Mouse (Mus musculus): ENCODE measurements around the gene AC109138.7.

The AC109138.7 gene

DNA sequence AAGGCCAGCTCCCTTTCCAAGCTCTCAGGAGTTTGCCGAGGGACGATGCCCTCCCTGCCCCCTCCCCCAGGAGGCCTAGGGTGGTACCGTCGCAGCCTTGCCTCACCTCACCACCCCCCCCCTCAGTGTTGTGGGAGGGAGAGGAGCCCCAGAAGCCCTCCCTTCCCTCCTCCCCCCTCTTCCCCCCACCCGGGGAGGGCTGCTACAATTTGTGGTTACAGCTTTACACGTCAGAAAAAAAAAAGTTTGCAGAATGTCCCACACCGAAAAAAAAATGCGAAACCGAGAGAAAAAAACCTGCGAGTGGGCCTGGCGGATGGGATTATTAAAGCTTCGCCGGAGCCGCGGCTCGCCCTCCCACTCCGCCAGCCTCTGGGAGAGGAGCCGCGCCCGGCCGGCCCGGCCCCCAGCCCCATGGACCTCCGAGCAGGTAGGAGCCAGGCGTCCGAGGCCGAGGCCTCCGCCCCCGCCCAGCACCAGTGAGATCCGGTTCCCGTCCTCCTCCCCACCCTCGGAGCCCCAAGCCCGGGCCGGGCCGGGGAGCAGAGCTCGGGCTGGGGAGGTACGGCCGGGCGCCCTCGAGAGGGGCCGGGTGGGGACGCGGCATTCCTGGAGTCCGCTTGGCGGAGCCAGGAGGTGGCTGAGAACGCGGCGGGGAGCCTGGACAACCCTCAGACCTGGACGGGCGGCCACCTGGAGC is at the start of gene AC109138.7, which contains the start of gene Clcf1:
TSS of gene AC109138.7 (plus strand) at position 287 of the 700 bp plus-strand sequence.
TSS of gene Clcf1 (plus strand) at position 168 of the 700 bp plus-strand sequence.
- no peak for DNase-seq (ENCODE audit: low read depth, low spot score)

DNA sequence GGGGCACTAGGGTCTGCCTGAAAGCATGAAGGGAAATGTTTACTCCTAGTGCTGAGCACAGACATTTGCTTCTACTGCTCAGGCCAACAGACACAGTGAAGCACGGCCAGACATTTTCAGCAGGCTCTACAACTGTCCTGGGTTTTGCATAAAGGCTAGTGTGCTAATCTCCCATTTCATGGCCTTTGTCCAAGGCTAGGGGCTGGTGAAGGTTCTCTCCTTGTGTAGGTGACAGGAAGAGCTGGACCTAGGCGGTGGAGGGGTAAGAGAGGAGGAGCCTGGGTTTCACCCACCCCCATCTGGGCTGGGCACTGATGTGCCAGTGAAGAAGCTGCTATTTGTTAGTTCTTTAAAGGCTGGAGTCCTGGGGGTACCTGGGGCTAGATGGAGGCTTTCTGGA is 49.4 kb upstream of the AC109138.7 start:
- no peak for DNase-seq (ENCODE audit: low read depth, low spot score)

DNA sequence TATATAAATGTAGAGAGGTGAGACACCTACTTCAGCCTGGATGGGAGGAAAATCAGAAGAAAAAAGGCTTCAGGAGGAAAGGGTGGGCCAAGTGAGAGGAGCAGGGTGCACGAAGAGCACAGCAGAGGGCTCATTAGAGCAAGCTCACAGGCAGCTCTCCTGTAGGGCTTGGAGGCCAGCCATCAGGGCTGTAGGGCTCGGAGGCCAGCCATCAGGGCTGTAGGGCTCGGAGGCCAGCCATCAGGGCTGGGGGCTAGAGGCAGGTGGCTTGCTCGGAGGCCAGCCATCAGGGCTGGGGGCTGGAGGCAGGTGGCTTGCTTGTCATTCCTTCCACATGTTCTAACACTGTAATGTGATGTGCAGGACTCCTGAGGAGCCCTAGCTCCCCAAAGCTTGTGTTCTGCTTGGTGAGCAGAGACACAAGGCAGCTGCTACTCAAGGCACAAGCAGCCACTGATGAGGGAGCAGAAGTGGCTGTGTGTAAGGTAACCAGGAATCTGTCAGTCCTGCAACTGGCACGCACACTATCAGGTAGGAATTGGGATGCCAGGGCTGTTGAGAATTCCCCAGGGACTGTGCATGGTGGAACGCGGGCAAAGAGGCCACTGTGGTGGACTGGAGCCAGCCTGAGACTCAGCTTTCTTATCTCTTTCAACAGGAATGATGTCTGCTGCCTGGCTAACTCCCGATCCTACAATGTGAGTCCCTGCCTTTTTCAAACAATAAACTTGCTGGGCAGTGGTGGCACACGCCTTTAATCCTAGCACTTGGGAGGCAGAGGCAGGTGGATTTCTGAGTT is 47.3 kb upstream of the AC109138.7 start:
- no peak for DNase-seq (ENCODE audit: low read depth, low spot score)

DNA sequence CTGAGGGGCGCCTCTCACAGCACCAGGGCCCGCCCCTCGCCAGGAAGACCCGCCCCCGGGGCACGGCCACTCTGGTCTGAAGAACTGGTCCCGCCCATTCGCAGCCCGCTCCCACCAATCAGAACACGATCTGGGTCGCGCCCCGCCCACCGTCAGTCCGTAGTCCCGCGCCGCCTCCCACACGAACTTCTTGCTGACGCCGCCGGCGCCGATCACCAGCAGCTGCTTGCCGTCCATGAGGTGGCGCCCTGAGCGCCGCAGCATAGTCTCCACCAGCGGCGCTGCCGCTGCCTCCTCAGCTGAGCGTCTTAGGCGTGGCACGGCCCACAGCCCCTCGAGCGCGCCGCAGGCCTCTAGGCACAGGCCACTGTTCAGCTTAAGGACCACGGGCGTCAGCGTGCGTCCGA is 44.8 kb upstream of the AC109138.7 start:
- DNase-seq (ENCODE audit: low read depth, low spot score), result peak; percentile 99

DNA sequence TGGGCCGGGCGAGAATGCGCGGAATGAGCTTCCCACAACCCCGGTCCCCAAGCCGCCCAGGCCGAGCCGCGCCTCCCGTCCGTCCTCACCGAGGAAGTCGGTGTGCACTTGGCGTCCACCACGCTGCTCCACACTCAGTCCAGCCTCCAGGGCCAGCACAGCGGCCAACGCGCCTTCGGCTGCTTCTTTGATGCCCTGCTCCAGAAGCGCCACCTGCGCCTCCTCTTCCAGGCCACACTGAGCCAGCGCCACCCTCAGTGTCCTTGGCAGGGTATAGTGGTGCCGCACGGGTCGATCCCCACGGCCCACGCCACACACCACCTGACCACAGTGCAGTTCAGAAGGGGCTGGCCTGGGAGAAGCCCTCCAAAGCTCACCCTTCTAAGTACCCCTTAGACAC is 44.3 kb upstream of the AC109138.7 start:
- peak; percentile 66 for DNase-seq (ENCODE audit: low read depth, low spot score)

DNA sequence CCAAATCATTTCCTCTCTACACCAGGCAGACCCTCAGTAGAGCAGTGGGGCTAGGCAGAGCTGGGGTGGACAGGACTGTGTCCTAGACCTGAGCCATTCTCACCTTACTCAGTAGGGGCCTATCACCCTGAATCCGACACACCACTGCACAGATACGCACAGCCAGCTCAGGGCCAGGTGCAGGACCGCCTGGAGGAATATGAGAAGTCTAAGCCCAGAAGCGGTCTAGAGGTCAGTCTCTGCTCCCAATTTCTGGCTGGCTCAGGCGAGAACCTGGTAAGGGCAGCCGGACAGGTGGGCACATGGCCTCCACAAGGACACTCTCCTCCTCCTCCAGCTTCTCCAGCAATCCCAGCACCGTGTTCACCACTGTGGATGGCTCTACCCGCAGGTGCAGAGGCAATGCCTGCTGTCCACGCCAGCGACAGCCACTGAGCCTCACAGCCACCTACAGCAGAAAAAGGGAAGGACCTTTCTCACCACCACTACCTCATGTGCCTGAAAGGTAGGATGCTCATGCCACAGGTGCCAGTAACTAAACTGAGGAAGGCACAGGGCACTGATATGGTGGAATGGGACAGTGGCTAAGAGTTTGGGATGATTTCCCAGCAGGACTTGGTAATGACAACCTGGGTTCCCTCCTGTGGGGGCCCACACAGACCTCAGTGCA is 43.3 kb upstream of the AC109138.7 start:
- no peak for DNase-seq (ENCODE audit: low read depth, low spot score)

DNA sequence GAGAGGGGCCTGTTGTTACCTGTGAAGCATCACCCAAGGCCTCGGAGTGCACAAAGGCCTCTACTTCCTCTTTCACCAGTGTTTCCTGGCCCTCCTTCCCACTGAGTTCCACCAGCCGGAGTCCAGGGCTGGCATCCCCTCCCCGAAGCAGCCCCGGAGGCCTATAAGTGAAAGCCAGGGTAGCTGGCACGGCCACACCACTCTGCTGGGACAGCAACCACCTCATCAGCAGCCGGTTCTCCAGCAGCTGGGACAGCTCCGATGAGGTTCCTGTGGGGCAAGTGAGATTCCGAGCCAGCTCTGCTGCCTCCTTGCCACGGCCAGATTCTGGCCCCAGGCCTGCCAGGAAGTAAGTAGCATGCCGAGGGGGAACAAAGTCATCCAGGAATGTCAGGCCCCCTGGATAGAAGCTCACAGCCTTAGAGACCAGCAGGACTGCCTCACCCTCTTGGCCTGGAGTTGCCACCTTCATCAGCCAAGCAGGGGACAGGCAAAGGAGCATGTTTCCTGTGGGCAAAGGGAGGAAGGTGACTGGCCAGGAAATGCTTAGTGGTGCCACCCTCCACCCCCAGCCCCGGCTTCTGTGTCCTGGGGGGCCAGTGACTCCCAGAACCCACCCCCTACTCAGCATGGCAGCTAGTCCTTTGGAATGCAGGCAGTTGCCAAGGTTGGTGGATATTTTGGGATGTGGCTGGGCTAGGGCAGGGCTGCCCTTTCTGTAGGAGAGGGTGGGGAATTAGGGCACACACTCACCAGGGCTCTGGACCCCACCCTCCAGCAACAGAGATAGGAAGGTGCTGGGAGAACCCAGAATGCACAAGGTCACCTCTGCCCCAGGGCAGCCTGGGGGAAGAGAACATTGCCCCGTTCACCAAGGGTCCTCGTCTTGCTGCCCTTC is 42.5 kb upstream of the AC109138.7 start:
- DNase-seq (ENCODE audit: low read depth, low spot score), result no peak

DNA sequence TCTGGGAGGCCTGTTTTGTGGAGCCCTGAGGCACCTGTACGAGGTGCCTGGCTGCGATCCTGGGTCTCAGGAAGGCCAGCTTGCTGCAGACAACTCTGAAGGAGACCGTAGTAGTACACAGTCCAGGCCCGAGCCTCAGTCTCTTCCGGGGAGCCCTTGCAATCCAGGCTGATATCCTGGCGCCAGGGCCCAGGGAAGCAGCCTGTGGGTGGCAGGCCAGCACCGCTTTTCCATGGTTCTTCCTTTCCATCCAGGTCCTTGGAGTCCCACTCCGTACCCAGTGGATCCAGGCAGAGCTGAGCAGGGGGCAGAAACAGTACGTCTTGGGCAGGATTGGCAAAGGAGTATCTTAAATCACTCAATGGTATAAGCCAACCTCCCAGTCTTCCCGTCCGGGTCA is 41.2 kb upstream of the AC109138.7 start:
- no peak for DNase-seq (ENCODE audit: low read depth, low spot score)

DNA sequence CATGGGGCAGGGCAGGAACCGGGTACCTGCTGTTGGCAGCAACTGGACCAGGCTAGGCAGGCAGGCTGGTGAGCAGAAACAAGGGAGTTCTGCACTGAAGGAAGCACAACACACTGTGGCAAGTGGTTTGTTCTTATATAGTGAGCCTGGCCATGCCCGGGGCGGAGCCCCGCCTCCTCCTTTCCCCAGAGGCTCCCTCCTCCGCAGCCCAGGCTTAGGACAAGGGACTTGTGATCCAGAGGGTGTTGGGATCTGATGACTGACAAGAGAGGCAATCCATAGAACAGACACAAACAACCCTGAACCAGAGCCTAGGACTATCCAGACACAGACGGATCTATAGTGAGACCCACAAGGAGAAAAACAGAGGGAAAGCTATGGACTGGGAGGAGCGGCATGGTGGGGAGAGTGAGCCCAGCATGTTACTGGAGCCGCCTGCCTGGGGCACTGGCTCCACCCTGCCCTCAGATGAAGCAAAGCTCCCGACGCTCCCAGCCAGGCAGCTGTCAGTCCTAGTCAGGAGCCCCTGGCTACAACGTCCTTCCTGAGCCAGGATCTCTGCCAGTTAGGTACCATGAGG is 38.7 kb upstream of the AC109138.7 start, which contains the start of gene Carns1:
TSS of gene Carns1 (minus strand) at position 112 of the 580 bp plus-strand sequence.
- DNase-seq (ENCODE audit: low read depth, low spot score), result peak; percentile 71

DNA sequence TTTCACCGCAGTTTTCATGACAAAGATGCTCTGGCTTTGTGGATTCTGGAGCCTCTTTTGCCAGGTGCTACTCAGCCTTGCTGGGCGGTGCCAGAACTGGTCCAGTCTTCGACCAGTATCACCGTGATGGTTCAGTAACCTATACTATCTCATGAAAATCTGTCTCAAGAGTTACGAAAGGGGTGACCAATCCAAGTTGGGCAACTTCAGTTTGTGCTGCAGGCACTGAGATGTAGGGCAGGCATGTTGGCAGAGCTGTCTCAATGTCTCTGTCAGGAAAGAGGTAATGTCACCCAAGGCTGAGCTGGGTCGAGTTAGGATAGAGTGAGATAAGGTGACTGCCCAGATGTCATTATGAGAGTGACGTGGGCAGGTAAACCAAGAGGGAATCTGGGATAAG is 33.7 kb upstream of the AC109138.7 start:
- no peak for DNase-seq (ENCODE audit: low read depth, low spot score)

DNA sequence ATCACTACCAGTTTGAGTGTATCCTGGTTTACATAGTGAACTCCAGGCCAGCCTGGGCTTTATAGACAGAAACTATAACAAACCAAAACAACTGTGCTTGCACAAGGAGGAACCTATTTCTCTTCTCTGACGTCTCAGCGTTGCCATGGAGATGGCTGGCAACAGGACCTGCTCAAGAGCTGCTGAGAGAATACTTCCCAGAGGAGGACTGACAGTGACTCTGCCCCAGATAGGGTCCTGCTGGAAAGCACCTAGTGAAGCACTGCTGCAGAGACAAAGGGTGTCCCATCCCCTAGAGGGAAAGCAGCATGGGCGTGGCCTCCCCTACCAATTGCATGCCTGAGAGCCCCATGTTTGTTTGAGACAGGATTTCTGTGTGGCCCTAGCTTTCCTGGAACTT is 32.3 kb upstream of the AC109138.7 start:
- peak; percentile 91 for DNase-seq (ENCODE audit: low read depth, low spot score)

DNA sequence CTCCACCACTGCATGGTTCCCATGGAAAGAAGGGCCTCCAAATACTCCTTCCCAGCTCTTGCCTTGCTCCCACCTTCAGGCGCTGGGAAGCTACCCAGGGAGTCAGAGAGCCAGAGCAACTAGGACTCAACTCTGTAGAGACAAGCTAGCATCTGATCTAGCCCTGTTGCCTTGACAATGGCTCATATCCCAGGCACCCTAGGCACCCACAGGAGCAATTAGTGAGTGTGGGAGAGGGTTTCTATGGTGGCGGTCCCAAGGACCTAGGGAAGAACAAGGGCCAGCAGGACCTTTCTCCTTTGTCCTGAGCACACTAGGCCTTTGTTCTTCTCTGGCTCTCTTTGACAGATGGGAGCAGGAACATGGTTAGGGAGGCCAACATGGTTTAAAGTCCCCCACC is 30.5 kb upstream of the AC109138.7 start:
- peak; percentile 80 for DNase-seq (ENCODE audit: low read depth, low spot score)

DNA sequence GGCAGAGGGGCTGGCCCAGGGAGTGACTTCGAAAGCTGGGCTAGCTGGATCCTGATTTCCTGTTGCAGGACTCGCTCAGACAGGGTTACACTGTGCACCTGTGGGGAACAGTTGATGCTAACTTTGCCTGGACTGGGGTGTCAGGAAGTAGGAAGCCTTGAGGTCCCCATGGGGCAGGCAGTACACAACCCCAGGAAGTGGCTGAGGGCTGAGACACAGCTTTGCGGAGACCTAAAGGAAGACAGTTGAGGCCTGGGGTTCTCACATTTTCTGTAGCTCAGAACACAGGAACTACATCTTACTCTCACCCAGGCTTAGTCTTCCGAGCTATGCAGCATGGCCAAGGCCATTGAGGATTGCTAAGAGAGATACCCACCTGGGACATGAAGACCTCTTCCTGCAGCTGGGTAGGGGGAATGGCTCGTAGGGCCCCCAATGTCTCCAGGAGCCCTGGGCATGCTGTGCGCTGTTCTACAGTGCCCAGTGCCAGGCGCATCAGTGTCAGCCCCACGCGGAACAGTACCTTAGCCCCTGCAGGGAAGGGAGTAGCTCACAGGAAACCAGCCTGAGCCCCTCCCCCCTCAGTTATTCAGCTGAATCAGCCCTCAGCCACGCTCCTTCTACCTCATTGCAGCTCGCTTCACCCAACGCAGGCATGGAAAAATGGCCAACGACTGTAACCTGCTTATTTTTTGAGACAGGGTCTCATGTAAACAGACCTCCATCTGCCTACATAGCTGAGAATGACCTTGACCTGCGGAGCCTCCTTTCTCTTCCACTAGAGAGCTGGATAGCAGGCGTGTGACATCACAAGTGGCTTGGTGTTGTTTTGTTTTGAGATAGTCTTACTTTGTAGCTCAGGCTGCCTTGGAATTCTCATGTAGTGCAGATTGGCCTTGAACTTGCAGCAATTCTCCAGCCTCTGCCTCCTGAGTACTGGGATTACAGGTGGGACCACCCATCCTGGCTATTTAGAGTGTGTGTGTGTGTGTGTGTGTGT is 28.9 kb upstream of the AC109138.7 start:
- DNase-seq (ENCODE audit: low read depth, low spot score), result no peak

DNA sequence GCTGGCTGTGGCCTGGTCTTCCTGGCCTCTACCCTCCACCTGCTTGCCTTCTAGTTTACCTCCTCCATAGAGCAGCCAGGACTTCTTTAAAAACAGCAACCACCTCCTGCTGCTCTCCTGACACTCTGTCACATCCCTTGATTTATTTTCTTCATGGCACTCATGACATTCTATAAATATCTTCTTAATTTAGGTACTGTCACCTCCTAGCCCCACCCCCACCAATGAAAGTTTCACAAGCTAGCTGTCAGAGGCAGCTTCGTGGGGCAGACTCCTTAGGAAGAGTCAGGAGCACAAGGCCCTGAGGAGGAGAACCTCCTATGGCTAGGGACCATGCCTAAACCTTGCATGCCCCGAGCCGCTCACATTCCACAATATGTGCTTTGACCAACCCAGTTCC is 26.9 kb upstream of the AC109138.7 start:
- peak; percentile 40 for DNase-seq (ENCODE audit: low read depth, low spot score)

DNA sequence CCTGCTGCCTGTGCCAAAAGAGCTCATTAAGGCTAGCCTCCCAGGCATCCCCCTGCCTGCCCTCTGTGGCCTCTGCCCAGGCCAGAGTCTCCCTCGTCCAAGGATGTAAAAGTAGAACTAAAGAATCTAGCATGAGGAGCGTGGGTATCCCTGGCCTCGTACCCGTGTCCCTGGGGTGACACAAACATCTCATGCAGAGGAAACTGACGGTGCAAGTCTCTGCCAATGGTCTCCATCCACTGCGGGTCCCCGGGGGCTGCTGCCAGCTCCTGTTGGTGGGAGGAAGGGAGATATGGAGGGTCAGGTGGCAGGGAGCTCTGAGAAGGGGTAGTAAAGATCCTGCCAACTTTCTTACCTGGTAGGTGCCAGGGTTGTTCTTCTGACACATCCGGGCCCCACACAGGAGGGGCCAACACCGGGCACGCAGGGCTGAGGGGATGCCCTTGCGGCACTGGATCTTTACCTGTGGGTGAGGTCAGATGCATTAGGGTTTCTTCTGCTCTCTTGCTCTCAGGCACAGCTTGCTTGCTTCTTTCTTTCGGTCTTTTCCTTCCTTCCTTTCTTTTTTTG is 25.0 kb upstream of the AC109138.7 start:
- no peak for DNase-seq (ENCODE audit: low read depth, low spot score)

DNA sequence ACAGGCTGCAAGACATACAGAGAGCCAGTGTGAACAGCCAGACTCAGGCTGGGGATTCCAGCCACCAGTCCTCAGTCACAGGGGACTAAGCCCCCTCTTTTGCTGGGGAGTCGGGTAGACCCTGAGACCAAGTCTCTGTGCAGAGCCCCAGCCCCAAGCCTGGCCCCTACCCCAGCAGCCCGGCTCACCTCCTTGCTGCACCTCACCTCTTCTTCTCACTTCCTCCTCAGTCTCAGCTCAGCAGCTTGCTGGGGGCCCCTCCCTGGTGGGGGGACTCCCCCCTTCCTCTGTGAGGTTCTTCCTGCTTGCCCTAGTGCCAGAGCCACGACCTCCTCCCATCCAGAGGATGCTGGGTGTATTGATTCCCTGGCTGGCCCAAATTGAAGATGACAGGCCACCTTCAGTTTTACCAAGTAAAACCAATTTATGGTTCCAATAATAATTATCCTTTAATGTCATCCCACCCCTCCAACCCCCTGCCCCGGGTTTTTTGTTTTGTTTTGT is 23.3 kb upstream of the AC109138.7 start, which contains the start of gene Tbc1d10c:
TSS of gene Tbc1d10c (minus strand) at position 454 of the 504 bp plus-strand sequence.
- DNase-seq (ENCODE audit: low read depth, low spot score), result no peak

DNA sequence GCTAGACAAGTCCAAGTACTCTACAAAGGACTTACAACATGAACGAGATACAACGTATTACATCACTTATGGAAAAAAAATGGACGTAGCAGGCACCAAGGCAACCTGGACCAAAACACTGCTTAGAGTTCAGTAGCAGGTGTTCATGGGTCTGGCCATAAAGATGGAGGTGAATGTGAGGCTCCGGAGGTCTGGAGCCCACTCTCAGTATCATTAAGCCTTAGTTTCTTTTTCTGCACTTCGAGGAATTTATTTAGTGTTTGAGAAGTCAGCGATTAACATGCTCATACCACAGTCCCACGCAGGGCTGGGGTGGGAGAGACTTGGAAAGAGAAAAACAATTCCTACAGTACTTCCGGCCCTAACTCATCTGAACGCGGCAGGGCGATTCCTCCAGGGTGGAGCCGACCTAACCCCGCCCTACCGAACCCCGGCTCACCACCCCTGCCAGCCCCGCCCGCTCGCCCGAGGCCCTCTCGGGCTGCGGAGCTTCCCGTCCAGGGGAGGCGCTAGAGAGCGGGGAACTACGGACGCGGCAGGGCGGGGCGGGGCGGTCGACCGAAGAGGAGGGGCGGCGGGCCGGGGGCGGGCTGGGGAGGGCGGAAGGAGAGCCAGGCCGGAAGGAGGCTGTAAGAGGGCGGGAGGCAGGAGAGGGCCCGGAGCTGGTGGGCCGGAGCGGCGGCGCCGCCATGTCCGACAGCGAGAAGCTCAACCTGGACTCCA is 22.5 kb upstream of the AC109138.7 start, which contains the start of gene Ppp1ca:
TSS of gene Ppp1ca (plus strand) at position 538 of the 723 bp plus-strand sequence.
- DNase-seq (ENCODE audit: low read depth, low spot score), result peak; percentile 97
